Comparison of ENCODE assay signal across 8 mouse cellular contexts in the genomic region with DNA sequence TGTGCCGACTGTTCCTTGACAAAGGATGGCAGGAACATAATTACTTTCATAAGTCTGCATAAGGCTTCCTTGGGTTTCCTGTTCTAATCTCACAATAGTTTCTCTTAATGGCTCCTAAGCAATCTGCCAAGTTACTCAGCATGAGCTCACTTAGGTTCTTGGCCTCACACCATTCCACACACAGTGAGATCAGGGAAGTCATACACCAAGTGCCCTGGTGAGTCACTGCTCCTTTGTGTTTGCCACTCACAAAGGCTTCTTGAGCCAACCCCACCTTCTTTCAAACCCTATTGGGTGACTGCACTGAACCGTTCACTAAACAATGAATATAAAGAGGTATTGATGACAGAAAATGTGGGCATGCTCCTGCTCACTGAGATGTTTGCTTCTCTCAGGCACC.
DNase-seq lines count a peak whose midpoint lies in the region.

No protein-coding gene starts in this region.

- DNase-seq in adrenal gland, adult (ENCODE audit: inconsistent age in 2 of 2, low spot score in 1 of 2): peak; percentile 8 to 60
- no peak for DNase-seq in adrenal gland, postnatal 4 days (ENCODE audit: low spot score in 2 of 2)
- DNase-seq in heart, adult 9 months (ENCODE audit: low spot score in 2 of 2): peak; percentile 13 to 38
- DNase-seq in heart, postnatal 4 days: no peak
- DNase-seq in brain, adult 2 months (ENCODE audit: low read depth, low spot score): peak; percentile 20
- peak; percentile 37 for DNase-seq in lung, postnatal 25 days (ENCODE audit: low spot score)
- no peak for DNase-seq in thymus, postnatal 0 days (ENCODE audit: low spot score)
- DNase-seq in spleen, adult 18-20 months: no peak

Comparison
In these comparisons a context has a peak if more than half of its experiments do, and no peak if none do; other contexts are left out.
1. DNase-seq: peak in adrenal gland, adult (2 of 2), heart, adult 9 months (2 of 2), brain, adult 2 months (single experiment) and lung, postnatal 25 days (single experiment); none in adrenal gland, postnatal 4 days (0 of 2), heart, postnatal 4 days (single experiment), thymus, postnatal 0 days (single experiment) and spleen, adult 18-20 months (0 of 2).